Mouse (Mus musculus): ENCODE measurements around the gene Nrip1. TPM values are rescaled to one million over a fixed set of nuclear protein-coding genes. Genes with fewer than 3 reads are reported as not detected.

Nrip1 gene
- polyA plus RNA-seq, 1 experiment from 2014 or later: 29.4 TPM

GRCm38 (mm10) chr16:76386071-76386470 lies 12.4 kb upstream of the Nrip1 start:
- WGBS: 43% methylated on average over 4 of the region's 4 CpGs
- no peaks in the 10 kb centered on the region for H3K9me3 ChIP-seq (ENCODE audit: control insufficient read depth, low read length)
- no peak overlapping the region for H3K4me2 ChIP-seq (ENCODE audit: low read depth, low read length, severe bottlenecking)
- H3K4me3 ChIP-seq (ENCODE audit: low read depth, low read length): no peak overlapping the region
- no peak overlapping the region for H3K9ac ChIP-seq (ENCODE audit: low read length)
- H3K4me1 ChIP-seq (replicated peaks; ENCODE audit: control insufficient read depth, insufficient read depth, low read length): no peaks in the 10 kb centered on the region
- H3K27ac ChIP-seq (ENCODE audit: low read depth, low read length): no peak overlapping the region
- DNase-seq (ENCODE audit: low spot score) (no peak), ATAC-seq (replicated peaks; ENCODE audit: low FRiP score) (no peak)
- H3K36me3 ChIP-seq (ENCODE audit: control insufficient read depth, insufficient read depth, low read length): no peaks in the 10 kb centered on the region
- peaks cover 2% of the 10 kb centered on the region; the same call in 1 of the 2 replicates for H3K27me3 ChIP-seq (ENCODE audit: control insufficient read depth, insufficient read depth, low read length)

- ATAC-seq (replicated peaks; ENCODE audit: low FRiP score): no peak
- 95% methylated on average over 3 of the region's 3 CpGs for WGBS
- Histone ChIP-seq H3K27ac (ENCODE audit: low read depth, low read length) (no peak overlapping the region), H3K4me3 (ENCODE audit: low read depth, low read length) (no peak overlapping the region), H3K4me2 (ENCODE audit: low read depth, low read length, severe bottlenecking) (no peak overlapping the region), H3K9ac (ENCODE audit: low read length) (no peak overlapping the region), H3K27me3 (ENCODE audit: control insufficient read depth, insufficient read depth, low read length) (no peaks in the 10 kb centered on the region), H3K9me3 (ENCODE audit: control insufficient read depth, low read length) (no peaks in the 10 kb centered on the region), H3K36me3 (ENCODE audit: control insufficient read depth, insufficient read depth, low read length) (no peaks in the 10 kb centered on the region), H3K4me1 (replicated peaks; ENCODE audit: control insufficient read depth, insufficient read depth, low read length) (no peaks in the 10 kb centered on the region)
- no peak for DNase-seq (ENCODE audit: low spot score)
Measured at GRCm38 (mm10) chr16:76377211-76377610, 3.6 kb upstream of the Nrip1 start.

GRCm38 (mm10) chr16:76376661-76377060 lies 3.0 kb upstream of the Nrip1 start:
- H3K27ac ChIP-seq (ENCODE audit: low read depth, low read length): no peak overlapping the region
- DNase-seq (ENCODE audit: low spot score): no peak
- 95% methylated on average over 8 of the region's 8 CpGs for WGBS
- H3K27me3 ChIP-seq (ENCODE audit: control insufficient read depth, insufficient read depth, low read length): no peaks in the 10 kb centered on the region
- no peak overlapping the region for H3K9ac ChIP-seq (ENCODE audit: low read length)
- ATAC-seq (replicated peaks; ENCODE audit: low FRiP score): no peak
- no peak overlapping the region for H3K4me3 ChIP-seq (ENCODE audit: low read depth, low read length)
- H3K4me2 ChIP-seq (ENCODE audit: low read depth, low read length, severe bottlenecking): no peak overlapping the region
- no peaks in the 10 kb centered on the region for H3K4me1 ChIP-seq (replicated peaks; ENCODE audit: control insufficient read depth, insufficient read depth, low read length)
- no peaks in the 10 kb centered on the region for H3K9me3 ChIP-seq (ENCODE audit: control insufficient read depth, low read length)
- no peaks in the 10 kb centered on the region for H3K36me3 ChIP-seq (ENCODE audit: control insufficient read depth, insufficient read depth, low read length)

GRCm38 (mm10) chr16:76372941-76373561 lies 576 bp downstream of the Nrip1 start:
- Histone ChIP-seq H3K27ac (ENCODE audit: low read depth, low read length) (peak overlapping the region; percentile 95), H3K27me3 (ENCODE audit: control insufficient read depth, insufficient read depth, low read length) (no peaks in the 10 kb centered on the region), H3K9ac (ENCODE audit: low read length) (peak overlapping the region; percentile 91), H3K36me3 (ENCODE audit: control insufficient read depth, insufficient read depth, low read length) (no peaks in the 10 kb centered on the region), H3K4me1 (replicated peaks; ENCODE audit: control insufficient read depth, insufficient read depth, low read length) (peaks cover 2% of the 10 kb centered on the region; the same call in 1 of the 2 replicates), H3K4me2 (ENCODE audit: low read depth, low read length, severe bottlenecking) (peak overlapping the region; percentile 70), H3K4me3 (ENCODE audit: low read depth, low read length) (peak overlapping the region; percentile 85), H3K9me3 (ENCODE audit: control insufficient read depth, low read length) (no peaks in the 10 kb centered on the region)
- DNase-seq (ENCODE audit: low spot score): peak; percentile 92
- peak; percentile 92 for ATAC-seq (replicated peaks; ENCODE audit: low FRiP score)
- WGBS: under 1% methylated on average over 47 of the region's 70 CpGs

- WGBS: 0% methylated on average over 41 of the region's 102 CpGs
- DNase-seq (ENCODE audit: low spot score): peak; percentile 86
- H3K9me3 ChIP-seq (ENCODE audit: control insufficient read depth, low read length): no peaks in the 10 kb centered on the region
- peak overlapping the region; percentile 91 for H3K9ac ChIP-seq (ENCODE audit: low read length)
- H3K4me1 ChIP-seq (replicated peaks; ENCODE audit: control insufficient read depth, insufficient read depth, low read length): peaks cover 2% of the 10 kb centered on the region; the same call in 1 of the 2 replicates
- H3K4me2 ChIP-seq (ENCODE audit: low read depth, low read length, severe bottlenecking): peak overlapping the region; percentile 70
- H3K27me3 ChIP-seq (ENCODE audit: control insufficient read depth, insufficient read depth, low read length): no peaks in the 10 kb centered on the region
- peak overlapping the region; percentile 95 for H3K27ac ChIP-seq (ENCODE audit: low read depth, low read length)
- H3K36me3 ChIP-seq (ENCODE audit: control insufficient read depth, insufficient read depth, low read length): no peaks in the 10 kb centered on the region
- peak; percentile 68 for ATAC-seq (replicated peaks; ENCODE audit: low FRiP score)
- H3K4me3 ChIP-seq (ENCODE audit: low read depth, low read length): peak overlapping the region; percentile 85
Measured at GRCm38 (mm10) chr16:76372045-76372940, 1.3 kb downstream of the Nrip1 start.

GRCm38 (mm10) chr16:76371614-76371917 lies 2.1 kb downstream of the Nrip1 start:
- Histone ChIP-seq H3K9me3 (ENCODE audit: control insufficient read depth, low read length) (no peaks in the 10 kb centered on the region), H3K36me3 (ENCODE audit: control insufficient read depth, insufficient read depth, low read length) (no peaks in the 10 kb centered on the region), H3K9ac (ENCODE audit: low read length) (peak overlapping the region; percentile 91), H3K4me1 (replicated peaks; ENCODE audit: control insufficient read depth, insufficient read depth, low read length) (peaks cover 2% of the 10 kb centered on the region; the same call in 1 of the 2 replicates), H3K27me3 (ENCODE audit: control insufficient read depth, insufficient read depth, low read length) (no peaks in the 10 kb centered on the region), H3K27ac (ENCODE audit: low read depth, low read length) (no peak overlapping the region), H3K4me2 (ENCODE audit: low read depth, low read length, severe bottlenecking) (peak overlapping the region; percentile 70), H3K4me3 (ENCODE audit: low read depth, low read length) (peak overlapping the region; percentile 85)
- DNase-seq (ENCODE audit: low spot score) (no peak), ATAC-seq (replicated peaks; ENCODE audit: low FRiP score) (no peak)
- 5% methylated on average over 7 of the region's 7 CpGs for WGBS

- H3K36me3 ChIP-seq (ENCODE audit: control insufficient read depth, insufficient read depth, low read length): no peaks in the 10 kb centered on the region
- H3K4me2 ChIP-seq (ENCODE audit: low read depth, low read length, severe bottlenecking): peak overlapping the region; percentile 70
- WGBS: 41% methylated on average over 12 of the region's 12 CpGs
- no peak overlapping the region for H3K27ac ChIP-seq (ENCODE audit: low read depth, low read length)
- H3K4me1 ChIP-seq (replicated peaks; ENCODE audit: control insufficient read depth, insufficient read depth, low read length): peaks cover 2% of the 10 kb centered on the region; the same call in 1 of the 2 replicates
- peak overlapping the region; percentile 85 for H3K4me3 ChIP-seq (ENCODE audit: low read depth, low read length)
- no peak for DNase-seq (ENCODE audit: low spot score)
- ATAC-seq (replicated peaks; ENCODE audit: low FRiP score): no peak
- no peaks in the 10 kb centered on the region for H3K27me3 ChIP-seq (ENCODE audit: control insufficient read depth, insufficient read depth, low read length)
- no peaks in the 10 kb centered on the region for H3K9me3 ChIP-seq (ENCODE audit: control insufficient read depth, low read length)
- H3K9ac ChIP-seq (ENCODE audit: low read length): peak overlapping the region; percentile 91
Measured at GRCm38 (mm10) chr16:76370716-76371613, 2.7 kb downstream of the Nrip1 start.

GRCm38 (mm10) chr16:76370041-76370715 lies 3.4 kb downstream of the Nrip1 start:
- Histone ChIP-seq H3K27me3 (ENCODE audit: control insufficient read depth, insufficient read depth, low read length) (no peaks in the 10 kb centered on the region), H3K9ac (ENCODE audit: low read length) (no peak overlapping the region), H3K4me1 (replicated peaks; ENCODE audit: control insufficient read depth, insufficient read depth, low read length) (peaks cover 2% of the 10 kb centered on the region; the same call in 1 of the 2 replicates), H3K27ac (ENCODE audit: low read depth, low read length) (no peak overlapping the region), H3K9me3 (ENCODE audit: control insufficient read depth, low read length) (no peaks in the 10 kb centered on the region), H3K4me2 (ENCODE audit: low read depth, low read length, severe bottlenecking) (peak overlapping the region; percentile 70; the same call in 1 of the 2 replicates), H3K36me3 (ENCODE audit: control insufficient read depth, insufficient read depth, low read length) (no peaks in the 10 kb centered on the region), H3K4me3 (ENCODE audit: low read depth, low read length) (no peak overlapping the region)
- DNase-seq (ENCODE audit: low spot score) (no peak), ATAC-seq (replicated peaks; ENCODE audit: low FRiP score) (no peak)
- WGBS: 43% methylated on average over 6 of the region's 6 CpGs

Data from forebrain, embryonic 11.5 days (tissue).